Mouse (Mus musculus) intestine, embryonic 14.5 days (tissue): ENCODE data around the gene Ube2s. TPM values are rescaled to one million over a fixed set of nuclear protein-coding genes. Genes with fewer than 3 reads are reported as not detected.
"Not testable (repeated sequence)": the region's sequence is repeated elsewhere in the genome, so short reads cannot be mapped to it uniquely, and the experiment has no call there.

ENCODE experiments used
- ATAC-seq: fragments of 200-750 bp; cut with Nextera tagmentation; replicated peaks from 2 replicates; pipeline ENCODE4 v1.8.0; 2017; ENCODE audit warnings: low read depth, moderate number of reproducible peaks, moderate TSS enrichment, moderate library complexity; ENCODE audit not compliant: low FRiP score, low TSS enrichment
- DNase-seq: peaks from one replicate; pipeline ENCODE4 v3.0.0-alpha.2; 2018; ENCODE audit warnings: low spot score
- H3K27ac ChIP-seq: fragments of 300-500 bp; sonication (generic); 2 replicates; pipeline ENCODE4 v1.5.1; 2014; ENCODE audit warnings: low read depth, mild to moderate bottlenecking, control low read depth
- H3K27me3 ChIP-seq: fragments of 300-500 bp; sonication (generic); replicated peaks from 2 replicates; pipeline ENCODE4 v1.6.1; 2014; ENCODE audit warnings: low read length, control low read depth; ENCODE audit not compliant: control insufficient read depth, insufficient read depth
- H3K36me3 ChIP-seq: fragments of 300-500 bp; sonication (generic); 2 replicates; pipeline ENCODE4 v1.6.1; 2014; ENCODE audit warnings: low read length, control low read depth; ENCODE audit not compliant: control insufficient read depth, insufficient read depth
- H3K4me1 ChIP-seq: fragments of 300-500 bp; sonication (generic); replicated peaks from 2 replicates; pipeline ENCODE4 v1.6.1; 2014; ENCODE audit warnings: low read length, control low read depth, mixed read lengths; ENCODE audit not compliant: control insufficient read depth, insufficient read depth
- H3K4me2 ChIP-seq: fragments of 300-500 bp; sonication (generic); 2 replicates; pipeline ENCODE4 v1.6.1; 2014; ENCODE audit warnings: low read length
- H3K4me3 ChIP-seq: fragments of 300-500 bp; sonication (generic); 2 replicates; pipeline ENCODE4 v1.5.1; 2014; ENCODE audit warnings: low read depth, low read length, control low read depth, mixed read lengths
- H3K9ac ChIP-seq: fragments of 300-500 bp; sonication (generic); 2 replicates; pipeline ENCODE4 v1.6.1; 2014; ENCODE audit warnings: mild to moderate bottlenecking, low read length
- H3K9me3 ChIP-seq: fragments of 300-500 bp; sonication (generic); 2 replicates; pipeline ENCODE4 v1.6.1; 2016; ENCODE audit warnings: low read length, control low read depth; ENCODE audit not compliant: control insufficient read depth
- whole genome bisulfite sequencing: fragments of 180-500 bp; shearing (Covaris S2); extraction: QIAGEN DNeasy Blood & Tissue Kit; methylation state at CpG from one replicate; pipeline ENCODE4 v1.1.7; 2014; 5-methylcytosine and 5-hydroxymethylcytosine counted together
- polyA plus RNA-seq: library from polyadenylated mRNA; unstranded; fragments of >200 nt; fragmentation: Nextera tagmentation; extraction: Ambion mirVana; gene quantifications from 2 replicates; pipeline ENCODE4 v1.2.1, GENCODE M21; 2014

Ube2s gene
- polyA plus RNA-seq, 1 experiment from 2014 or later, result 354 TPM

GRCm38 (mm10) chr7:4835631-4836327 is 23.4 kb upstream of the Ube2s start:
- DNase-seq (no peak), ATAC-seq (peak; percentile 38; the same call in 1 of the 2 replicates)
- H3K36me3 ChIP-seq, result no peaks in the 10 kb centered on the region
- H3K4me1 ChIP-seq, result 0 out of 2 replicates have a peak, but pooled peaks cover 3% of the 10 kb centered on the region
- peak overlapping the region; percentile 69 for H3K4me2 ChIP-seq
- WGBS, result 7% methylated on average over 34 of the region's 34 CpGs
- peak overlapping the region; percentile 40 for H3K4me3 ChIP-seq
- peaks cover 64% of the 10 kb centered on the region for H3K27me3 ChIP-seq
- H3K9me3 ChIP-seq, result peaks cover 3% of the 10 kb centered on the region; the same call in 1 of the 2 replicates
- no peak overlapping the region for H3K27ac ChIP-seq
- H3K9ac ChIP-seq, result 0 out of 2 replicates have a peak overlapping the region, but pooled peaks have one; percentile 20

GRCm38 (mm10) chr7:4830476-4830875 is 18.1 kb upstream of the Ube2s start:
- Histone ChIP-seq H3K27ac (no peak overlapping the region), H3K4me3 (no peak overlapping the region), H3K9me3 (no peaks in the 10 kb centered on the region), H3K4me1 (no peaks in the 10 kb centered on the region), H3K27me3 (peaks cover 33% of the 10 kb centered on the region), H3K36me3 (no peaks in the 10 kb centered on the region), H3K9ac (no peak overlapping the region), H3K4me2 (no peak overlapping the region)
- DNase-seq (peak; percentile 66), ATAC-seq (no peak; the same call in 1 of the 2 replicates)
- WGBS, result 6% methylated on average over 12 of the region's 12 CpGs

- ATAC-seq, result no peak
- 54% methylated on average over 4 of the region's 4 CpGs for WGBS
Measured at GRCm38 (mm10) chr7:4825365-4825764, 13.0 kb upstream of the Ube2s start.

GRCm38 (mm10) chr7:4822162-4822907 is 9.9 kb upstream of the Ube2s start:
- H3K27ac ChIP-seq, result no peak overlapping the region
- H3K9ac ChIP-seq, result no peak overlapping the region
- WGBS, result 52% methylated on average over 6 of the region's 6 CpGs
- H3K36me3 ChIP-seq, result no peaks in the 10 kb centered on the region
- no peak for DNase-seq
- no peaks in the 10 kb centered on the region for H3K4me1 ChIP-seq
- no peaks in the 10 kb centered on the region for H3K27me3 ChIP-seq
- H3K9me3 ChIP-seq, result no peaks in the 10 kb centered on the region
- no peak overlapping the region for H3K4me2 ChIP-seq
- no peak overlapping the region for H3K4me3 ChIP-seq
- ATAC-seq, result no peak

More at GRCm38 (mm10) chr7:4825365-4825764, 13.0 kb upstream of the Ube2s start:
- Histone ChIP-seq H3K27me3 (peaks cover 5% of the 10 kb centered on the region), H3K4me3 (no peak overlapping the region), H3K27ac (no peak overlapping the region), H3K36me3 (no peaks in the 10 kb centered on the region), H3K9ac (no peak overlapping the region), H3K9me3 (no peaks in the 10 kb centered on the region), H3K4me2 (no peak overlapping the region), H3K4me1 (no peaks in the 10 kb centered on the region)
- no peak for DNase-seq

- H3K9me3 ChIP-seq, result no peaks in the 10 kb centered on the region
- H3K27ac ChIP-seq, result no peak overlapping the region
- H3K9ac ChIP-seq, result no peak overlapping the region
- no peaks in the 10 kb centered on the region for H3K36me3 ChIP-seq
- WGBS, result 74% methylated on average over 4 of the region's 4 CpGs
- H3K4me3 ChIP-seq, result no peak overlapping the region
- DNase-seq (no peak), ATAC-seq (no peak)
- H3K4me2 ChIP-seq, result no peak overlapping the region
- no peaks in the 10 kb centered on the region for H3K27me3 ChIP-seq
- H3K4me1 ChIP-seq, result no peaks in the 10 kb centered on the region
Measured at GRCm38 (mm10) chr7:4821690-4822089, 9.3 kb upstream of the Ube2s start.

GRCm38 (mm10) chr7:4820925-4821324 is 8.5 kb upstream of the Ube2s start:
- H3K9me3 ChIP-seq, H3K4me1 ChIP-seq, H3K9ac ChIP-seq, H3K36me3 ChIP-seq, DNase-seq, ATAC-seq, H3K27ac ChIP-seq, H3K4me3 ChIP-seq, H3K4me2 ChIP-seq, H3K27me3 ChIP-seq: not testable (repeated sequence)
- 89% methylated on average over 7 of the region's 7 CpGs for WGBS

GRCm38 (mm10) chr7:4816559-4816958 is 4.2 kb upstream of the Ube2s start:
- ATAC-seq (no peak), DNase-seq (no peak)
- H3K36me3 ChIP-seq, result no peaks in the 10 kb centered on the region
- no peak overlapping the region for H3K9ac ChIP-seq
- H3K4me3 ChIP-seq, result no peak overlapping the region
- no peak overlapping the region for H3K4me2 ChIP-seq
- H3K9me3 ChIP-seq, result no peaks in the 10 kb centered on the region
- no peaks in the 10 kb centered on the region for H3K27me3 ChIP-seq
- H3K27ac ChIP-seq, result no peak overlapping the region
- no peaks in the 10 kb centered on the region; the same call in 1 of the 2 replicates for H3K4me1 ChIP-seq

GRCm38 (mm10) chr7:4813105-4813791 is 858 bp upstream of the Ube2s start:
- Histone ChIP-seq H3K4me3 (peak overlapping the region; percentile 95), H3K27me3 (no peaks in the 10 kb centered on the region), H3K4me2 (peak overlapping the region; percentile 57), H3K9me3 (no peaks in the 10 kb centered on the region), H3K9ac (peak overlapping the region; percentile 47), H3K4me1 (peaks cover 21% of the 10 kb centered on the region), H3K27ac (peak overlapping the region; percentile 98), H3K36me3 (peaks cover 26% of the 10 kb centered on the region)
- DNase-seq (no peak), ATAC-seq (no peak)
- 23% methylated on average over 8 of the region's 8 CpGs for WGBS
